Mouse (Mus musculus): ENCODE measurements around the gene Gm11568. TPM values are rescaled to one million over a fixed set of nuclear protein-coding genes. Genes with fewer than 3 reads are reported as not detected.
"Not testable (repeated sequence)": the region's sequence is repeated elsewhere in the genome, so short reads cannot be mapped to it uniquely, and the experiment has no call there.

Gm11568 gene
- polyA plus RNA-seq, 1 experiment: not detected

DNA sequence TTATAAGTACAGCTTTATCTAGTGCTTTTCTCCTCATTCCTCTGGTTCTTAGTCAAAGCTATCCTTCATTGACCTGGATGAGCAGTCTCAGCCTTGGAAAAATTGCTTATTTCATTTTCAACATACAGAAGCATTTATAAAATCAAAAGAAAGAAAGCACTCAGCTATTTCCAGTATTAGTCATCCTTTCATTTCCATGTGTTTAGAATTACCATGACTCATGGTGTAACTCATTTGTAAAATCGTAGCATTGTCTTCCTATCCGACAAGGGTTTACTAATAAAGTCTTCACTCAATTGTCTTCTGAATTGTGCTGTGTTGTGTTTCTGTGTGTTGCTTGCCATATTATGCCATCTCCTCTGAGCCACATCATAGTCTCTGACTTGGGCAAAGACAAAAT lies 1.0 kb downstream of the Gm11568 start:
- H3K4me1 ChIP-seq (ENCODE audit: control insufficient read depth, insufficient read depth, low read length): no peaks in the 10 kb centered on the region
- no peaks in the 10 kb centered on the region for H3K27me3 ChIP-seq (ENCODE audit: control insufficient read depth, insufficient read depth, low read length)
- H3K36me3 ChIP-seq (ENCODE audit: control insufficient read depth, insufficient read depth, low read length): no peaks in the 10 kb centered on the region
- TF ChIP-seq CTCF (IDR thresholded peaks at IDR 0.05; ENCODE audit: control insufficient read depth, insufficient read depth, insufficient replicate concordance, low read depth, low read length): no peak
- no peak for TF ChIP-seq POLR2A (IDR thresholded peaks at IDR 0.05; ENCODE audit: control insufficient read depth, low read depth, low read length)
- no peak overlapping the region for H3K27ac ChIP-seq (ENCODE audit: control insufficient read depth, insufficient read depth, low read depth, low read length)
- no peak overlapping the region for H3K4me3 ChIP-seq (ENCODE audit: control insufficient read depth, low read depth, low read length)

DNA sequence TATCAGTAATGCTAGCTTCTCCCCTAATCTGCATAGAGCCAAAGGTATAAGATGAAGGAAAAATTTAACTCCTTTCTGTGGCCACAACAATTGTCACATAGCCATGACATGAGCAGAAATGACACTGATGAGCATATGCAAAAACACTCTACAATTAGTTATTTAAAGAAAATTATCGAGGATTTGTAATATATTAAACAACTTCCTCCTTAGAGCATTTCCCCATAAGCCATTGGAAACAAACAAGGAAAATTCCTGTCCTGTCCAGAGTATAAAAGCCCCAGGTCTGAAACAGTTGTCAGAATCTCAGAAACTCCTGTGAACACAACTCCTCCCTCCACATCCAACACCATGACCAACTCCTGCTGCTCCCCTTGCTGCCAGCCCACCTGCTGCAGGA lies 6.5 kb downstream of the Gm11568 start, which contains the start of gene Gm11559:
Gm11559 (plus strand) TSS at position 301 of the 400 bp plus-strand sequence.
- not testable (repeated sequence) for H3K4me3 ChIP-seq (ENCODE audit: control insufficient read depth, low read depth, low read length); H3K4me1 ChIP-seq (ENCODE audit: control insufficient read depth, insufficient read depth, low read length); H3K27ac ChIP-seq (ENCODE audit: control insufficient read depth, insufficient read depth, low read depth, low read length); H3K27me3 ChIP-seq (ENCODE audit: control insufficient read depth, insufficient read depth, low read length); H3K36me3 ChIP-seq (ENCODE audit: control insufficient read depth, insufficient read depth, low read length)

DNA sequence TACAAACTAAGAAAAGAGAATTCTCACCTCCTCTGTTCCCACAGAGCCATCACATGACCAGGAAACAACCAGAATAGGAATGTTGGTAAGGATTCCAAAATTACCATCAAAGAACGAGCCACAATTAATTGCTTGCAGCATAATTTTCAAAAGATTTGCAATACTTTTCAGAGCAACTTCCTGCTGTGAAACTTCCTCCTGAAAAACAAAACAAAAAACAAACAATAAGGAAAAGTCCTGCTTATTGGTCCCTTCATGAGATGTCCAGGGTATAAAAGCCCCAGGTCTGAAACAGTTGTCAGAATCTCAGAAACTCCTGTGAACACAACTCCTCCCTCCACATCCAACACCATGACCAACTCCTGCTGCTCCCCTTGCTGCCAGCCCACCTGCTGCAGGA lies 15.4 kb downstream of the Gm11568 start, which contains the start of gene Krtap9-1:
Krtap9-1 (plus strand) TSS at position 301 of the 400 bp plus-strand sequence.
- H3K27me3 ChIP-seq (ENCODE audit: control insufficient read depth, insufficient read depth, low read length): not testable (repeated sequence)

DNA sequence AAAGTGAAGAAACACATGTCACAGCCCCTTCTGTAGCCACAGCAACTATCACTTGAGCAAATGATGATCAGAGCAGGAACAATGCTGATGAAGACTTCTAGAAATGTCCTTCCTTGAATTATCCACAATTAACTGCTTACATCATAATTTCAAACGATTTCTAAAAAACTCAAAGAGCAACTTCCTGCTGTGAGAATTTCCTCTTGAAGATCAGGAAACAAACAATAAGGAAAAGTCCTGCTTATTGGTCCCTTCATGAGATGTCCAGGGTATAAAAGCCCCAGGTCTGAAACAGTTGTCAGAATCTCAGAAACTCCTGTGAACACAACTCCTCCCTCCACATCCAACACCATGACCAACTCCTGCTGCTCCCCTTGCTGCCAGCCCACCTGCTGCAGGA lies 21.2 kb downstream of the Gm11568 start, which contains the start of gene Gm11567:
Gm11567 (plus strand) TSS at position 301 of the 400 bp plus-strand sequence.
- H3K27ac ChIP-seq (ENCODE audit: control insufficient read depth, insufficient read depth, low read depth, low read length); H3K4me1 ChIP-seq (ENCODE audit: control insufficient read depth, insufficient read depth, low read length); H3K36me3 ChIP-seq (ENCODE audit: control insufficient read depth, insufficient read depth, low read length); H3K4me3 ChIP-seq (ENCODE audit: control insufficient read depth, low read depth, low read length); H3K27me3 ChIP-seq (ENCODE audit: control insufficient read depth, insufficient read depth, low read length): not testable (repeated sequence)

More for the DNA sequence above, 15.4 kb downstream of the Gm11568 start, which contains the start of gene Krtap9-1:
- not testable (repeated sequence) for H3K4me3 ChIP-seq (ENCODE audit: control insufficient read depth, low read depth, low read length); H3K36me3 ChIP-seq (ENCODE audit: control insufficient read depth, insufficient read depth, low read length); H3K4me1 ChIP-seq (ENCODE audit: control insufficient read depth, insufficient read depth, low read length); H3K27ac ChIP-seq (ENCODE audit: control insufficient read depth, insufficient read depth, low read depth, low read length)

DNA sequence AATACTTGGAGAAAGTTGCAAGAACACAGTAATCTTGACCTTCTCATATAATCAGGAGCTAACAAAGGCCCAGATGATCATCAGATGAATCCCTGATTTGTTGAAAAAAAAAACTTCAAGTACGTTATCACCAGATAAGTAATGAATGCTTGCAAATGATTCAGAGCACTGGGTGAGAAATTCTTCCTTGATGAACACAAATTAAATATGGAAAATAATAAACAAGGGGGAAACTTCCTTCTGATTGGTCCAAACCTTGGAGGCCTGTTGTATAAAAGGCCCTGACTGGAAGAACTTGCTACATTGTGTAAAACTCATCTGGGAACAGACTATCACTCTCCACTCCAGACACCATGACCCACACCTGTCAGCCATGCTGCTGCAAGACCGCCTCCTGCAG lies 49.9 kb downstream of the Gm11568 start, which contains the start of gene Krtap31-1:
Krtap31-1 (plus strand) TSS at position 301 of the 400 bp plus-strand sequence.
- Histone ChIP-seq H3K4me1 (ENCODE audit: control insufficient read depth, insufficient read depth, low read length) (no peaks in the 10 kb centered on the region), H3K4me3 (ENCODE audit: control insufficient read depth, low read depth, low read length) (no peak within 1 kb of the TSS), H3K27me3 (ENCODE audit: control insufficient read depth, insufficient read depth, low read length) (no peaks in the 10 kb centered on the region), H3K27ac (ENCODE audit: control insufficient read depth, insufficient read depth, low read depth, low read length) (no peak within 1 kb of the TSS), H3K36me3 (ENCODE audit: control insufficient read depth, insufficient read depth, low read length) (no peaks in the 10 kb centered on the region)
- TF ChIP-seq CTCF (IDR thresholded peaks at IDR 0.05; ENCODE audit: control insufficient read depth, insufficient read depth, insufficient replicate concordance, low read depth, low read length) (no peak), POLR2A (IDR thresholded peaks at IDR 0.05; ENCODE audit: control insufficient read depth, low read depth, low read length) (no peak)

Other genes starting within 250 kb of the Gm11568 start
- not detected in 2 replicates for gene Gm11937, start 247.7 kb upstream of the Gm11568 start, polyA plus RNA-seq (2012; rRNA removed)
- gene Krtap2-4, start 243.1 kb upstream of the Gm11568 start, polyA plus RNA-seq (2012; rRNA removed): 0.13 and 0.26 TPM in 2 replicates
- gene Gm11562, start 237.5 kb upstream of the Gm11568 start, polyA plus RNA-seq (2012; rRNA removed): not detected in 2 replicates
- gene Krtap4-1, start 229.7 kb upstream of the Gm11568 start, polyA plus RNA-seq (2012; rRNA removed): not detected in 2 replicates
- not detected in 2 replicates for gene Krtap4-2, start 222.8 kb upstream of the Gm11568 start, polyA plus RNA-seq (2012; rRNA removed)
- gene Krtap4-7, start 213.8 kb upstream of the Gm11568 start, polyA plus RNA-seq (2012; rRNA removed): not detected in 2 replicates
- not detected in 2 replicates for gene Gm11555, start 207.7 kb upstream of the Gm11568 start, polyA plus RNA-seq (2012; rRNA removed)
- gene Gm11563, start 199.0 kb upstream of the Gm11568 start, polyA plus RNA-seq (2012; rRNA removed): not detected in 2 replicates
- 0.15 TPM in 1 of 2 replicates, not detected in the other for gene Krtap4-6, start 192.0 kb upstream of the Gm11568 start, polyA plus RNA-seq (2012; rRNA removed)
- gene Gm14190, start 167.2 kb upstream of the Gm11568 start, polyA plus RNA-seq (2012; rRNA removed): not detected in 2 replicates
- not detected in 2 replicates for gene Gm14180, start 123.6 kb upstream of the Gm11568 start, polyA plus RNA-seq (2012; rRNA removed)
- gene Gm11595, start 85.0 kb upstream of the Gm11568 start, polyA plus RNA-seq (2012; rRNA removed): not detected in 2 replicates
- not detected in 2 replicates for gene Krtap4-8, start 77.2 kb upstream of the Gm11568 start, polyA plus RNA-seq (2012; rRNA removed)
- not detected in 2 replicates for gene Krtap4-9, start 72.7 kb upstream of the Gm11568 start, polyA plus RNA-seq (2012; rRNA removed)
- not detected in 2 replicates for gene Gm11596, start 64.5 kb upstream of the Gm11568 start, polyA plus RNA-seq (2012; rRNA removed)
- not detected in 2 replicates for gene Gm11569, start 59.0 kb upstream of the Gm11568 start, polyA plus RNA-seq (2012; rRNA removed)
- not detected in 2 replicates for gene Gm11554, start 53.5 kb upstream of the Gm11568 start, polyA plus RNA-seq (2012; rRNA removed)
- 0.14 and 0.28 TPM in 2 replicates for gene Krtap4-13, start 48.0 kb upstream of the Gm11568 start, polyA plus RNA-seq (2012; rRNA removed)
- 0.22 and 0.34 TPM in 2 replicates for gene Gm11564, start 42.3 kb upstream of the Gm11568 start, polyA plus RNA-seq (2012; rRNA removed)
- not detected in 2 replicates for gene 2300003K06Rik, start 19.9 kb upstream of the Gm11568 start, polyA plus RNA-seq (2012; rRNA removed)
- gene Krtap4-16, start 6.3 kb upstream of the Gm11568 start, polyA plus RNA-seq (2012; rRNA removed): not detected in 2 replicates
- gene Gm11559, start 6.6 kb downstream of the Gm11568 start, polyA plus RNA-seq (2012; rRNA removed): not detected in 2 replicates
- not detected in 2 replicates for gene Krtap9-1, start 15.5 kb downstream of the Gm11568 start, polyA plus RNA-seq (2012; rRNA removed)
- gene Gm11567, start 21.3 kb downstream of the Gm11568 start, polyA plus RNA-seq (2012; rRNA removed): not detected in 2 replicates
- gene Krtap31-1, start 50.0 kb downstream of the Gm11568 start, polyA plus RNA-seq (2012; rRNA removed): not detected in 2 replicates
- 3.6 and 3.9 TPM in 2 replicates for gene Gm11565, start 56.8 kb downstream of the Gm11568 start, polyA plus RNA-seq (2012; rRNA removed)
- gene Krtap31-2, start 78.4 kb downstream of the Gm11568 start, polyA plus RNA-seq (2012; rRNA removed): not detected in 2 replicates
- gene Krtap9-5, start 90.6 kb downstream of the Gm11568 start, polyA plus RNA-seq (2012; rRNA removed): not detected in 2 replicates
- gene Krtap29-1, start 121.1 kb downstream of the Gm11568 start, polyA plus RNA-seq (2012; rRNA removed): 0.24 TPM in 1 of 2 replicates, not detected in the other
- 0.06 and 0.12 TPM in 2 replicates for gene Krtap16-1, start 128.7 kb downstream of the Gm11568 start, polyA plus RNA-seq (2012; rRNA removed)
- 1.8 and 2.0 TPM in 2 replicates for gene Krtap17-1, start 136.1 kb downstream of the Gm11568 start, polyA plus RNA-seq (2012; rRNA removed)
- not detected in 2 replicates for gene Krt33a, start 158.3 kb downstream of the Gm11568 start, polyA plus RNA-seq (2012; rRNA removed)
- not detected in 2 replicates for gene Krt33b, start 172.0 kb downstream of the Gm11568 start, polyA plus RNA-seq (2012; rRNA removed)
- not detected in 2 replicates for gene Krt34, start 183.6 kb downstream of the Gm11568 start, polyA plus RNA-seq (2012; rRNA removed)
- 0.12 and 0.18 TPM in 2 replicates for gene Krt31, start 192.6 kb downstream of the Gm11568 start, polyA plus RNA-seq (2012; rRNA removed)
- 1.2 TPM in 1 of 2 replicates, not detected in the other for gene Krt32, start 230.3 kb downstream of the Gm11568 start, polyA plus RNA-seq (2012; rRNA removed)
- 0.17 TPM in 1 of 2 replicates, not detected in the other for gene Krt35, start 238.3 kb downstream of the Gm11568 start, polyA plus RNA-seq (2012; rRNA removed)
- not detected in 2 replicates for gene Krt36, start 247.7 kb downstream of the Gm11568 start, polyA plus RNA-seq (2012; rRNA removed)

Data from testis, adult 2 months (tissue).